Mouse (Mus musculus): ENCODE results near the gene Ripply3. TPM values are rescaled to one million over a fixed set of nuclear protein-coding genes. Genes with fewer than 3 reads are reported as not detected.

The Ripply3 gene
- polyA plus RNA-seq (2015; fragmentation: Nextera tagmentation; extraction: Ambion mirVana) = 2.1 and 2.8 TPM in 2 replicates

DNA sequence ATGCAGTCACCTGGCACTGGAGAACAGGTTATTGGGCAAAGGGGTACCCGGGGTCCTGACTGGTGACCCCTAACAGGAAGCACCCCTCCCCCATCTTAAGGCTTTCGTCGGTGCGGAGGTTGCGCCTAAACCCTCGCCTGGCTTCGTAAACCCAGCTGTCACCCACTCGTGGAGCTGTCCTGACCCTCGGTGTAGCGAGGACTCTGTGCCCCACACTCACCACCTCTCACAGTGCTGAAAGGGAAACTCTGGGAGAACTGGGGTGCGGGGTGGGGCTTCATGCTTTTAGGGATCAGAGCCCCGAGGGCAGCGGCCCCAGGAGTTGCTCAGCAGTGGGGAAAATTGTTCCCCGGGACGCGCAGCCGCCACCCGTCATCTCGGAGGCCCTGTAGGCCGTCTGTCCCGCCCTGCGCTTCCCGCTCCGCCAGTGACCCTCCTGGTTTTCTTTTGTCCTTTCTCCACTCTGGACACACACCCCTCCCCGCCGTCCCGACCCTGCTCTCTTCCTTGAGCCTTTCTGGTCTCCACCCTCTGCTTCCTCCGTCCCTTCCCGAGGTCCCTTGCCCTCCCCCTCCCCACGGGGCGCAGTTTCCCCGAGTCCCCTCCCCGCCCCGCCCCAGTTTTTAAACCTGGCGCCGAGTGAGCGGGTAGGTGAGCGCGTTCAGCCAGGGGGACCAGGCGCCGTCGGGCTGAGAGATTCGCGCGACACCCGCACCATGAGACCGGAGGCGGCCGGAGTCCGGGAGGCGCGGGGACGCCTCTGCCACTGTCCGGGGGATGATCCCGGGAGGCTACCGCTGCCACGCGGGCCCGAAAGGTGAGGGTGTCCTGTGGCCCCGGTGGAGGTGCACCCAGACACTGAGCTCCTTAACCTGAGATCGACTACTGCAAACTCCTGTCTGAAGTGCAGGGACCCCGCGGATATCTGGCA lies at the start of gene Ripply3:
Ripply3 (plus strand) TSS at position 640 of the 931 bp plus-strand sequence.
- Histone ChIP-seq H3K27ac (no peak within 1 kb of the TSS), H3K27me3 (peaks cover 42% of the 10 kb centered on the region), H3K36me3 (ENCODE audit: poor library complexity, severe bottlenecking) (no peaks in the 10 kb centered on the region), H3K9ac (peak within 1 kb of the TSS; percentile 51), H3K4me2 (peak within 1 kb of the TSS; percentile 62), H3K4me1 (peaks cover 33% of the 10 kb centered on the region), H3K4me3 (peak within 1 kb of the TSS; percentile 42), H3K9me3 (replicated peaks) (no peaks in the 10 kb centered on the region)
- peak; percentile 21; the same call in 1 of the 2 replicates for ATAC-seq
- 1% methylated on average over 63 of the region's 63 CpGs for WGBS

- ATAC-seq = no peak
These were observed 44.2 kb upstream of the Ripply3 start for GRCm38 (mm10) chr16:94283972-94284371.

DNA sequence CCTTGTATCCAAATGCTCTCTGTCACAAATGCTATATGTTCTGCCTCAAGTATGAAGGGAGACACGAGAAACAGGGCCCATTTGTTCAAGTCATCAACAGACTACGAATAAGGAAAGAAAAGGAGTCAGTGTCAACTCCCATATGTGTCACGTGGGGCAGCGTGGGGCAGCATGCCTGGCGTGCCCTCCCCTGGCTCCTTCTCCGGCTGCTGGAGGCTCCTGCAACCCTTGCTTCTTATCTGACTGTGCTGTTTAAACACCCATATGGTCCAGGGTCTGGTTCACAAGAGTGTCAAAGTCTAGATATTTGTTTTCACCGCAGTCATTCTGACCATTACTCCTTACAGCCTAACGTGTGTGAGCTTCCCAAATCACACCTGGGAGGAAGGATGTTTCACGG lies 40.4 kb upstream of the Ripply3 start:
- H3K9ac ChIP-seq = no peak overlapping the region
- 82% methylated on average over 9 of the region's 9 CpGs for whole genome bisulfite sequencing
- peaks cover 3% of the 10 kb centered on the region; the same call in 1 of the 2 replicates for H3K27me3 ChIP-seq
- peaks cover 13% of the 10 kb centered on the region for H3K4me1 ChIP-seq
- H3K9me3 ChIP-seq (replicated peaks) = no peaks in the 10 kb centered on the region
- ATAC-seq = no peak
- H3K36me3 ChIP-seq (ENCODE audit: poor library complexity, severe bottlenecking) = no peaks in the 10 kb centered on the region; the same call in 1 of the 2 replicates
- H3K4me2 ChIP-seq = no peak overlapping the region
- H3K27ac ChIP-seq = no peak overlapping the region
- H3K4me3 ChIP-seq = no peak overlapping the region

More at GRCm38 (mm10) chr16:94283972-94284371, 44.2 kb upstream of the Ripply3 start:
- WGBS = 90% methylated on average over 3 of the region's 3 CpGs
- Histone ChIP-seq H3K27me3 (no peaks in the 10 kb centered on the region), H3K9me3 (replicated peaks) (no peaks in the 10 kb centered on the region), H3K4me1 (peaks cover 1% of the 10 kb centered on the region), H3K9ac (no peak overlapping the region), H3K36me3 (ENCODE audit: poor library complexity, severe bottlenecking) (peaks cover 7% of the 10 kb centered on the region), H3K4me2 (no peak overlapping the region), H3K4me3 (no peak overlapping the region), H3K27ac (no peak overlapping the region)

DNA sequence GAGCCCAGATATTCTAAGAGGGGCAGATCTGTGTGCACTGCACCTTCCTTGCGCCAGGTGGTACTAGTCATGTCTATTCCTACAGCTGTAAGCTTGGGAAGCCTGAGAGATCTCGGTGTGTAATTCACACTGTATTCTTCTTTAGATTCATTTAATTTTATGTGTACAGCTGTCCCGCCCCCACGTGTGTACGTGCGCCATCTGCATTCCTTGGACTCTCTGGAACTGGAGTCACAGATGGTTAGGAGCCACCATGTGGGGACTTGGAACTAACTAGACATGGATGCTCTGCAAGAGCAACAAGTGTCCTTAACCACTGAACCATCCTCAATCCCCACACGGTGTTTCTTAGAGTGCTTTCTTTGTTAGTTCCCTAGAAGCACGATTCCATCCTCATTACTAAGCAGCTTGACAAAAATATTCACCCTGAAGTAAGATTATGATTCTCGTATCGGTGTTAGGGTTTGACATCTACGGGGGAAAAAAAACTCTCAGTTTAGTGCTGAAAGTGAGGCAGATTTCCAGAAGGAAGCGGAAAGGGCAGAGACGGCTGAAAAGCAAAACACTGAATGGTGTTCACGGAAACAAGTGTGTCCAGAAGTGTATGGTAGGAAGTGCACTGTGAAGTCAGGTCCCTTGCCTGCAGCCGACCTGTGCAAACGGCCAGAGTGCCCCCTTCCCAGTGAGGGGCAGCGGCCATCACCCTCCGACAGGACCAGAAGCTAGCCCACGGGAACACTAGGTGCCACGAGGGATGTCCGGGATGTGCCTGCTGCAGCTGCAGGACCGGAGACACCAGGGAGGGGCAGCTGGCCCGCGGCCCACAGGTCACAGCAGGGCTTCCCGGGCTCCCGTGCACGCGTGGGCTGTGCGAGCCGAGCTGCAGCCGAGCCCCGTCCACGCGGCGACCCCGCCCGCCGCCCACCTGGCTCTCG lies 38.8 kb upstream of the Ripply3 start:
- peak; percentile 61 for ATAC-seq
- H3K9ac ChIP-seq = peak overlapping the region; percentile 89
- no peaks in the 10 kb centered on the region for H3K36me3 ChIP-seq (ENCODE audit: poor library complexity, severe bottlenecking)
- H3K27me3 ChIP-seq = peaks cover 3% of the 10 kb centered on the region; the same call in 1 of the 2 replicates
- H3K4me2 ChIP-seq = peak overlapping the region; percentile 90
- peak overlapping the region; percentile 44; the same call in 1 of the 2 replicates for H3K27ac ChIP-seq
- peaks cover 13% of the 10 kb centered on the region for H3K4me1 ChIP-seq
- 13% methylated on average over 39 of the region's 39 CpGs for WGBS
- H3K4me3 ChIP-seq = peak overlapping the region; percentile 91
- H3K9me3 ChIP-seq (replicated peaks) = no peaks in the 10 kb centered on the region

GRCm38 (mm10) chr16:94290073-94290999 lies 37.9 kb upstream of the Ripply3 start:
- Histone ChIP-seq H3K4me2 (peak overlapping the region; percentile 90), H3K27me3 (peaks cover 3% of the 10 kb centered on the region; the same call in 1 of the 2 replicates), H3K4me3 (peak overlapping the region; percentile 91), H3K9ac (peak overlapping the region; percentile 89), H3K4me1 (peaks cover 13% of the 10 kb centered on the region), H3K36me3 (ENCODE audit: poor library complexity, severe bottlenecking) (no peaks in the 10 kb centered on the region), H3K27ac (peak overlapping the region; percentile 44), H3K9me3 (replicated peaks) (no peaks in the 10 kb centered on the region)
- peak; percentile 97 for ATAC-seq
- WGBS = 6% methylated on average over 47 of the region's 52 CpGs

GRCm38 (mm10) chr16:94291141-94291540 lies 37.1 kb upstream of the Ripply3 start:
- H3K9ac ChIP-seq = no peak overlapping the region
- peaks cover 13% of the 10 kb centered on the region for H3K4me1 ChIP-seq
- 81% methylated on average over 4 of the region's 4 CpGs for WGBS

DNA sequence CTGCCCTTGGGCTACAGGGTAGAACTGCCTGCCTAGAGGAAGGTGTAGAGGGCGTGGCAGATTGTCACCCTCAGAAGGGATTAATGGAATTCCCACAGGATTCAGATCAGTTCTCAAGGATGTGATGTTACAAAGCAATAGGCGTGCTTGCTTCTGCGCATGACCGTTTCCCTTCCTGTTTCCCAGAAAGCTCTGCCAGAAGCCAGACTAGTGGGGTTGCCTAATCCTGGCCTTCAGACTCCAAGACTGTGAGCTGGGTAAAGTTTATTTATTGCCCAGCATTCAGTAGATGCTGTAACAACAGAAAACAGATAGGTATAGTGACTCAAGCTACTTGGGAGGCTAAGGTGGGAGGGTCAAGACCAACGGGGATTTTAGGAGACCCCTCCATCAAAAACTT lies 30.1 kb upstream of the Ripply3 start:
- 91% methylated on average over 5 of the region's 5 CpGs for WGBS
- Histone ChIP-seq H3K36me3 (ENCODE audit: poor library complexity, severe bottlenecking) (no peaks in the 10 kb centered on the region), H3K9ac (no peak overlapping the region), H3K4me1 (peaks cover 12% of the 10 kb centered on the region), H3K4me3 (no peak overlapping the region), H3K9me3 (replicated peaks) (no peaks in the 10 kb centered on the region), H3K4me2 (no peak overlapping the region), H3K27ac (no peak overlapping the region), H3K27me3 (peaks cover 6% of the 10 kb centered on the region)
- no peak for ATAC-seq

More at GRCm38 (mm10) chr16:94291141-94291540, 37.1 kb upstream of the Ripply3 start:
- no peak for ATAC-seq
- Histone ChIP-seq H3K9me3 (replicated peaks) (no peaks in the 10 kb centered on the region), H3K27me3 (peaks cover 3% of the 10 kb centered on the region; the same call in 1 of the 2 replicates), H3K27ac (no peak overlapping the region), H3K4me3 (no peak overlapping the region), H3K4me2 (no peak overlapping the region), H3K36me3 (ENCODE audit: poor library complexity, severe bottlenecking) (no peaks in the 10 kb centered on the region)

DNA sequence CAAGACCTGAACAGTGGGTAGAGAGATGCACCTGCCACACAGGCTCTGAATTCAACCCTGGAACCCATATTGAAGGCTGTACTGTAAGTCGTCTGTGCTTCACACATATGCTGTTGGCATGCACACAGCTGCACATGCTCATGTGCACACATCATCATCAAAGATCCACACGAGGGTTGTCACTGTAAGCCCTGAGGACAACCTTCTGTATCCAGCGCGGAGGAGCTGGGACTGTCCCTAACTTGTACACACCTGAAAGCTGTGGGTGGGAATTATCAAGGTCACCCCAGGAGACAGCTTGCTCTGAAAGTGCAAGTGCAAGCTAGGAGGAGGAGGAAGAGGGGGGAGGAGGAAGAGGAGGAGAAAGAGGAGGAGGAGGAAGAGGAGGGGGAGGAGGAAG lies 29.0 kb upstream of the Ripply3 start:
- peaks cover 6% of the 10 kb centered on the region for H3K27me3 ChIP-seq
- no peak overlapping the region for H3K9ac ChIP-seq
- H3K4me1 ChIP-seq = peaks cover 14% of the 10 kb centered on the region
- WGBS = 75% methylated on average over 4 of the region's 4 CpGs
- no peaks in the 10 kb centered on the region for H3K36me3 ChIP-seq (ENCODE audit: poor library complexity, severe bottlenecking)
- no peak overlapping the region for H3K27ac ChIP-seq
- no peaks in the 10 kb centered on the region for H3K9me3 ChIP-seq (replicated peaks)
- no peak overlapping the region for H3K4me3 ChIP-seq
- no peak for ATAC-seq
- H3K4me2 ChIP-seq = no peak overlapping the region

DNA sequence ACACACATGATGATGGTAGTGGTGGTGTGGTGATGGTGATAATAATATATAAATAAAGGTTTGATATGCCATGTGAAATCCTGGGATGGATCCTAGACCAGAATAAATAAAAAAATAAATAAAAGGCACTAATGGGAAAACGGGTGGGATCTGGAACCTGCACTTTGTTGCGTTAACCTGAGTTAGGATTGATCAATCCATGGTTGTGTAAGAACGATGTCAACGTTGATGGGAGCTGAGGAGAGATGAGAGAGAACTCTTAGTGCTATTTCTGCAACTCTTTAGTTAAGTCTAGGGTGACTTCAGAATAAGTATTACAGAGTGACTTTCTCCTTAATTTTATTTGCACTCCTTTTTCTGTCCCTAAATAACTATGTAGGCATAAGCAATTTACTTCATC lies 27.0 kb upstream of the Ripply3 start:
- H3K27me3 ChIP-seq = peaks cover 6% of the 10 kb centered on the region
- peaks cover 7% of the 10 kb centered on the region for H3K9me3 ChIP-seq (replicated peaks)
- H3K9ac ChIP-seq = no peak overlapping the region
- H3K4me3 ChIP-seq = no peak overlapping the region
- WGBS = 94% methylated on average over 4 of the region's 4 CpGs
- H3K4me1 ChIP-seq = peaks cover 14% of the 10 kb centered on the region
- H3K4me2 ChIP-seq = no peak overlapping the region
- no peak for ATAC-seq
- H3K27ac ChIP-seq = no peak overlapping the region
- H3K36me3 ChIP-seq (ENCODE audit: poor library complexity, severe bottlenecking) = 0 out of 2 replicates have a peak, but pooled peaks cover 4% of the 10 kb centered on the region

DNA sequence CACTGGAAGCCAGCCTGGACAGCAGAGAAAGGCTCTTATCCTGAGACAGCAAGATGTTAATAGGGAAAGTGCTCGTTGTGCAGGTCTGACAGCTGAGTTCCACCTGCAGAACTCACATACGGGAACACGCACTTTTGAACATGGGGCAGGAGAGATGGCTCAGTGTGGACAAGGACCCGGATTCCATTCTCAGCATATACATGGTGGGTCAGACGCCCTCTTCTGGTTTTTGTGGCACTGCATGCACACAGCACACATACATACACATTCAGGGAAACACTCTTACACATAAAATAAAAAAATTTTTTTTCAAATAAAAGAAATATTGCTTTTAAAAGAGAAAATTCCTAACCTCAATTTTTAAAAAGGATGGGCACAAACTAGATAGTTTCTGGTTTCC lies 26.5 kb upstream of the Ripply3 start:
- peaks cover 6% of the 10 kb centered on the region for H3K27me3 ChIP-seq
- H3K4me3 ChIP-seq = no peak overlapping the region
- no peak overlapping the region for H3K4me2 ChIP-seq
- no peak overlapping the region for H3K27ac ChIP-seq
- H3K9ac ChIP-seq = no peak overlapping the region
- peaks cover 7% of the 10 kb centered on the region for H3K9me3 ChIP-seq (replicated peaks)
- H3K36me3 ChIP-seq (ENCODE audit: poor library complexity, severe bottlenecking) = 0 out of 2 replicates have a peak, but pooled peaks cover 4% of the 10 kb centered on the region
- 87% methylated on average over 5 of the region's 5 CpGs for WGBS
- H3K4me1 ChIP-seq = peaks cover 14% of the 10 kb centered on the region
- no peak for ATAC-seq

Measured in forebrain, embryonic 13.5 days (tissue).